ENCODE assay signal across 25 mouse cellular contexts in the genomic region with DNA sequence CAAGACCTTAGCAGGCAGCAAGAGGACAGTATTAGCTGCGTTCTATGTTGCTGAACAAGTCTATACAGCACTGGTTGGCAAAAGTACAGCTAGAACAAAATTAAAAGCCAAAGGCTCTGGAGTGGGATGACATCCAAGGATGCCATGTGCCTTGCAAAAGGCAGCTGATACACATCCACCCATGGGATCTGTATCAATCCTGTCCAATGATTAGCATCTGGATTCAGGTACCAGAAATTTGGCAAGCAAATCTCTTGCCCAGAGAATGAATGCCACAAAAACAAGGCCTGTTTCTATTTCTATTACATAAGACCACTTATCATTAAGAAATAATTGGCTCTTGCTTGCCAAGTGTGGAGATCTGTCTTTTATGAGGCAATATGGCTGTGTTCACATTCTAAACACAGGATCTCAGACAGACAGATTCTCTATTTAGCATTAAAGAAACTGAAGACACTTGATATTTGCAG.
A peak's percentile ranks its signal among the peaks of the same experiment; 100 is the strongest.
DNase-seq lines count a peak whose midpoint lies in the region; ATAC-seq and TF ChIP-seq lines count a peak whose summit lies in the region.
"Had no signal": no experiment of that assay in that cellular context is flagged by ENCODE, and none has a peak within 500 bp of the region (broad histone marks: within the 10 kb centered on the region; RNA-seq: fewer than 3 reads in every experiment).

No protein-coding gene starts in this region.

- no peak overlapping the region for H3K9ac ChIP-seq in heart, embryonic 12.5 days
- no peak overlapping the region for H3K9ac ChIP-seq in lung, postnatal 0 days (replicated peaks; ENCODE audit: low read depth)
- no peak overlapping the region for H3K9ac ChIP-seq in forebrain, embryonic 16.5 days (replicated peaks; ENCODE audit: low read depth, low read length)
- H3K9ac ChIP-seq: hindbrain, embryonic 15.5 days; kidney, embryonic 15.5 days; liver, embryonic 15.5 days had no signal

- no peaks in the 10 kb centered on the region for H3K27me3 ChIP-seq in heart, embryonic 12.5 days (replicated peaks)
- no peaks in the 10 kb centered on the region for H3K27me3 ChIP-seq in lung, postnatal 0 days (replicated peaks; ENCODE audit: insufficient read depth, low read length)
- no peaks in the 10 kb centered on the region for H3K27me3 ChIP-seq in forebrain, embryonic 16.5 days (replicated peaks; ENCODE audit: control insufficient read depth, insufficient read depth, low read length)
- H3K27me3 ChIP-seq: CH12.LX; hindbrain, embryonic 15.5 days; kidney, embryonic 15.5 days; liver, embryonic 15.5 days had no signal

- 84% methylated on average over 1 of the region's 1 CpGs for WGBS in heart, embryonic 12.5 days
- WGBS in lung, postnatal 0 days = 86% methylated on average over 1 of the region's 1 CpGs
- WGBS in lung, adult 2 months = 73% methylated on average over 1 of the region's 1 CpGs
- WGBS in forebrain, embryonic 16.5 days = 54% methylated on average over 1 of the region's 1 CpGs

- no peak overlapping the region for H3K4me3 ChIP-seq in heart, embryonic 12.5 days
- H3K4me3 ChIP-seq in lung, postnatal 0 days (ENCODE audit: low read depth, low read length) = no peak overlapping the region
- no peak overlapping the region for H3K4me3 ChIP-seq in lung, adult 2 months (replicated peaks; ENCODE audit: extremely low read depth, low read depth, low read length)
- H3K4me3 ChIP-seq in forebrain, embryonic 16.5 days (replicated peaks; ENCODE audit: low read length) = no peak overlapping the region
- H3K4me3 ChIP-seq: hindbrain, embryonic 15.5 days; kidney, embryonic 15.5 days; liver, embryonic 15.5 days had no signal

- no peaks in the 10 kb centered on the region for H3K36me3 ChIP-seq in heart, embryonic 12.5 days
- no peaks in the 10 kb centered on the region for H3K36me3 ChIP-seq in lung, postnatal 0 days (ENCODE audit: insufficient read depth, low read length)
- H3K36me3 ChIP-seq in forebrain, embryonic 16.5 days (ENCODE audit: control insufficient read depth, insufficient read depth) = no peaks in the 10 kb centered on the region
- H3K36me3 ChIP-seq: G1E; hindbrain, embryonic 15.5 days; kidney, embryonic 15.5 days; liver, embryonic 15.5 days had no signal

- no peak overlapping the region for H3K27ac ChIP-seq in heart, embryonic 12.5 days (ENCODE audit: poor library complexity, severe bottlenecking)
- no peak overlapping the region for H3K27ac ChIP-seq in lung, postnatal 0 days (ENCODE audit: low read length)
- H3K27ac ChIP-seq in forebrain, embryonic 16.5 days (ENCODE audit: low read length) = no peak overlapping the region
- H3K27ac ChIP-seq: hindbrain, embryonic 15.5 days; kidney, embryonic 15.5 days; liver, embryonic 15.5 days; macrophage; stomach, postnatal 0 days had no signal

- no peaks in the 10 kb centered on the region for H3K9me3 ChIP-seq in heart, embryonic 12.5 days (replicated peaks)
- H3K9me3 ChIP-seq in lung, postnatal 0 days (ENCODE audit: low read length) = no peaks in the 10 kb centered on the region
- no peaks in the 10 kb centered on the region for H3K9me3 ChIP-seq in forebrain, embryonic 16.5 days (ENCODE audit: control insufficient read depth, low read length)
- H3K9me3 ChIP-seq: G1E; hindbrain, embryonic 15.5 days; kidney, embryonic 15.5 days; liver, embryonic 15.5 days had no signal

- no peak overlapping the region for H3K4me2 ChIP-seq in heart, embryonic 12.5 days
- no peak overlapping the region for H3K4me2 ChIP-seq in lung, postnatal 0 days (replicated peaks; ENCODE audit: low read depth, low read length)
- H3K4me2 ChIP-seq in forebrain, embryonic 16.5 days (ENCODE audit: low read length) = no peak overlapping the region
- H3K4me2 ChIP-seq: heart, embryonic 11.5 days; hindbrain, embryonic 15.5 days; kidney, embryonic 15.5 days; liver, embryonic 15.5 days had no signal

- no peak for TF ChIP-seq POLR2A in lung, adult 2 months (IDR thresholded peaks at IDR 0.05; ENCODE audit: borderline replicate concordance, extremely low read depth, low read depth, low read length)

- no peak for TF ChIP-seq CTCF in lung, postnatal 0 days (IDR thresholded peaks at IDR 0.05)
- no peak for TF ChIP-seq CTCF in lung, adult 2 months (IDR thresholded peaks at IDR 0.05; ENCODE audit: insufficient read depth, low read length)

- no peak for TF ChIP-seq EP300 in lung, postnatal 0 days (IDR thresholded peaks at IDR 0.05)

- DNase-seq in heart, adult 11 months = peak; percentile 54
- DNase-seq in lung, postnatal 0 days (ENCODE audit: low spot score) = peak; percentile 7
- DNase-seq in lung, adult 2 months = no peak
- peak; percentile 26 for DNase-seq in adipocyte (ENCODE audit: low spot score)
- no peak for DNase-seq in urinary bladder, postnatal 36 days (ENCODE audit: low spot score in 2 of 2)
- no peak for DNase-seq in thymus, adult 18-20 months
- DNase-seq: adrenal gland, postnatal 25 days; B cell, adult 2 months; cerebellum, adult 11 months; heart, postnatal 10 days; kidney, postnatal 36 days; layer of hippocampus, postnatal 36 days; liver; right cerebral cortex, postnatal 14 days had no signal

- no peak for ATAC-seq in heart, embryonic 12.5 days (ENCODE audit: insufficient number of reproducible peaks, low FRiP score)
- no peak for ATAC-seq in lung, postnatal 0 days
- peak; percentile 67 for ATAC-seq in forebrain, embryonic 16.5 days
- ATAC-seq: intestine, embryonic 16.5 days had no signal

- no peaks in the 10 kb centered on the region for H3K4me1 ChIP-seq in heart, embryonic 12.5 days (replicated peaks)
- no peaks in the 10 kb centered on the region for H3K4me1 ChIP-seq in lung, postnatal 0 days (ENCODE audit: insufficient read depth, low read depth, low read length)
- H3K4me1 ChIP-seq in lung, adult 2 months (ENCODE audit: control insufficient read depth, insufficient read depth, low read length) = no peaks in the 10 kb centered on the region
- peaks cover 4% of the 10 kb centered on the region; the same call in 1 of the 2 replicates for H3K4me1 ChIP-seq in forebrain, embryonic 16.5 days (replicated peaks; ENCODE audit: control insufficient read depth, insufficient read depth, low read length)
- H3K4me1 ChIP-seq: hindbrain, embryonic 15.5 days; kidney, embryonic 15.5 days; liver, embryonic 15.5 days had no signal

Comparison
In these comparisons a context has a peak if more than half of its experiments do, and no peak if none do; other contexts are left out.
1. DNase-seq: peak in heart, adult 11 months (single experiment), lung, postnatal 0 days (single experiment) and adipocyte (single experiment); none in lung, adult 2 months (single experiment), urinary bladder, postnatal 36 days (0 of 2) and thymus, adult 18-20 months (0 of 2).